Mouse (Mus musculus) heart, embryonic 10.5 days (tissue): ENCODE results near the gene Hkdc1. TPM values are rescaled to one million over a fixed set of nuclear protein-coding genes. Genes with fewer than 3 reads are reported as not detected.

ENCODE experiments used
- DNase-seq: peaks from one replicate; pipeline ENCODE4 v3.0.0-alpha.2; 2017; ENCODE audit warnings: low spot score
- H3K27ac ChIP-seq: fragments of 300-500 bp; sonication (generic); 2 replicates; pipeline ENCODE4 v1.5.1; 2016; ENCODE audit warnings: mild to moderate bottlenecking
- H3K27me3 ChIP-seq: fragments of 300-500 bp; sonication (generic); 2 replicates; pipeline ENCODE4 v1.6.1; 2016; ENCODE audit warnings: mild to moderate bottlenecking; ENCODE audit not compliant: poor library complexity, insufficient read depth, severe bottlenecking
- H3K36me3 ChIP-seq: fragments of 300-500 bp; sonication (generic); 2 replicates; pipeline ENCODE4 v1.6.1; 2016; ENCODE audit warnings: mild to moderate bottlenecking, moderate library complexity
- H3K4me1 ChIP-seq: fragments of 300-500 bp; sonication (generic); 2 replicates; pipeline ENCODE4 v1.6.1; 2016; ENCODE audit warnings: mild to moderate bottlenecking
- H3K4me3 ChIP-seq: fragments of 300-500 bp; sonication (generic); 2 replicates; pipeline ENCODE4 v1.5.1; 2016; ENCODE audit warnings: mild to moderate bottlenecking, moderate library complexity
- H3K9me3 ChIP-seq: fragments of 300-500 bp; sonication (generic); 2 replicates; pipeline ENCODE4 v1.6.1; 2016; ENCODE audit warnings: mild to moderate bottlenecking, moderate library complexity
- WGBS: fragments of 180-500 bp; shearing (Covaris S2); methylation state at CpG from one replicate; pipeline ENCODE4 v1.1.7; 2016; 5-methylcytosine and 5-hydroxymethylcytosine counted together
- polyA plus RNA-seq: library from polyadenylated mRNA; unstranded; fragments of >200 nt; fragmentation: Nextera tagmentation; extraction: Ambion mirVana; gene quantifications from 2 replicates; pipeline ENCODE4 v1.2.1, GENCODE M21; 2016

Gene Hkdc1
- polyA plus RNA-seq, 1 experiment from 2014 or later: 4.7 TPM

DNA sequence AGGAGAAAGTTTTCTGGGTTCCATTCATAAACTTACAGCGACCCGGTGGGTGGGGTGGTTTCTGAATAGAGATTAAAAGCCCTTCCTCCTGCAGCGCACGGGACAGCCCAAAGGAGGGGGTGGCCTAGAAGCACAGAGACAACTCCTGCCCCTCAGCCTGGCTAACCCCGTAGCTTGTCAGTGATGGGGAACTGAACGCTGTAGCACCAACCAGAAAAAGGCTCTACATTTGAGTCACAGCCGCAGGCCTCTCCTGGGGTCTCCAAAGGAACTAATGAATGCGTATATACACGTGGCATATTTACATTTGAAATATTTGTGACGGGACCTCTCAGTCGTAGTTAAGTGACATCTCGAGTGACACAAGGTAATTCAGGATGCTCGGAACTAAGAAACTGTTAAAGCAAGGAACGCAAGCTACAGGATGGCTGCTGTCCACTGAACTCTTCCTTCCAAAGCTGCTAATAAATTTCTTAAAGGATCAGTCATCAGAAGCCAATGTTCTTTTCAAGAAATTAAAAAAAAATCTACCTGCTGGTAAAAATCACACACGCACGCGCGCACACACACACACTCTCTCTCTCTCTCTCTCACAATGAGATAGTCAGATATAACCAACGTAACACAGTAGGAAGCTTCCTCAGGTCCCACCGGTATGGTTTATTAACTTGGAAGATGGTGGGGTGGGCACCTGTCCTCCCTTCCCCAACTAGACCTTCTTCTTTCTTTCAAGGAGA is 87.4 kb downstream of the Hkdc1 start:
- Histone ChIP-seq H3K9me3 (no peaks in the 10 kb centered on the region), H3K27ac (peak overlapping the region; percentile 81), H3K4me1 (peaks cover 92% of the 10 kb centered on the region), H3K36me3 (no peaks in the 10 kb centered on the region), H3K4me3 (peak overlapping the region; percentile 25), H3K27me3 (no peaks in the 10 kb centered on the region)
- WGBS: 52% methylated on average over 20 of the region's 20 CpGs
- DNase-seq: no peak

DNA sequence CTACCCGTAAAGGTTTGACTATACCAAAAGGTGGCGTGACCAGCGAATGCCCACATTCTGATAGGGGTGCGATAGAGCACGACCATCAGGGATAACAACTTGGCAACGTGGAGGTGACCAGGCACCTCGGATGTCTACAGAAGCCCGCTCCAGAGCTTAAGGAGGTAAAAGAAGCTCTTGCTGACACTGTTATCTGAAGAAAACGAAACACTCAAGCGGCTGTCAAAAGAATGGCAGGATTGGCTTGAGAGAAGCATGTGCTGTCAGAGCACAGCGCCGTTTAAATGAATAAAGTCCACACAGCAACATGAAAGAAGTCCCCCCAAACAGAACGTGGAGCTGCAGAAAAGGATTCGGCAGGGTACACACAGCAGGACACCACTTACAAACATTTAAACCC is 89.0 kb downstream of the Hkdc1 start:
- no peaks in the 10 kb centered on the region for H3K36me3 ChIP-seq
- H3K27ac ChIP-seq: peak overlapping the region; percentile 90
- H3K4me3 ChIP-seq: peak overlapping the region; percentile 41
- no peaks in the 10 kb centered on the region for H3K9me3 ChIP-seq
- no peak for DNase-seq
- H3K27me3 ChIP-seq: no peaks in the 10 kb centered on the region
- 49% methylated on average over 14 of the region's 14 CpGs for WGBS
- peaks cover 94% of the 10 kb centered on the region for H3K4me1 ChIP-seq

Other genes starting within 250 kb of the Hkdc1 start
- gene Tspan15, start 191.2 kb downstream of the Hkdc1 start, polyA plus RNA-seq: 7.7 and 13.9 TPM in 2 replicates
- gene Tacr2, start 170.1 kb downstream of the Hkdc1 start, polyA plus RNA-seq: not detected in 2 replicates
- 157 and 286 TPM in 2 replicates for gene Hk1, start 42.6 kb downstream of the Hkdc1 start, polyA plus RNA-seq
- gene 4930507D05Rik, start 27.0 kb upstream of the Hkdc1 start, polyA plus RNA-seq: 0.76 and 0.95 TPM in 2 replicates
- 32.8 and 36.0 TPM in 2 replicates for gene Supv3l1, start 27.2 kb upstream of the Hkdc1 start, polyA plus RNA-seq
- gene Vps26a, start 64.3 kb upstream of the Hkdc1 start, polyA plus RNA-seq: 72.3 and 79.3 TPM in 2 replicates
- gene Srgn, start 105.0 kb upstream of the Hkdc1 start, polyA plus RNA-seq: 3.7 and 4.1 TPM in 2 replicates
- gene Kif1bp, start 156.0 kb upstream of the Hkdc1 start, polyA plus RNA-seq: 31.5 and 33.9 TPM in 2 replicates
- 20.5 and 26.4 TPM in 2 replicates for gene Ddx21, start 179.8 kb upstream of the Hkdc1 start, polyA plus RNA-seq
- 105 and 114 TPM in 2 replicates for gene Ddx50, start 228.7 kb upstream of the Hkdc1 start, polyA plus RNA-seq